Mouse (Mus musculus) liver, embryonic 12.5 days (tissue): ENCODE data around the gene Igf2bp1. TPM values are rescaled to one million over a fixed set of nuclear protein-coding genes. Genes with fewer than 3 reads are reported as not detected.

Experiments used
- ATAC-seq: fragments of 200-750 bp; cut with Nextera tagmentation; 2 replicates; pipeline ENCODE4 v1.8.0; 2017; ENCODE audit warnings: moderate number of reproducible peaks, mild to moderate bottlenecking, moderate library complexity
- H3K27ac ChIP-seq: fragments of 300-500 bp; sonication (generic); 2 replicates; pipeline ENCODE4 v1.5.1; 2016; ENCODE audit warnings: mild to moderate bottlenecking
- H3K27me3 ChIP-seq: fragments of 300-500 bp; sonication (generic); replicated peaks from 2 replicates; pipeline ENCODE4 v1.6.1; 2016; ENCODE audit warnings: mild to moderate bottlenecking, moderate library complexity
- H3K36me3 ChIP-seq: fragments of 300-500 bp; sonication (generic); 2 replicates; pipeline ENCODE4 v1.6.1; 2016; ENCODE audit warnings: mild to moderate bottlenecking, moderate library complexity
- H3K4me1 ChIP-seq: fragments of 300-500 bp; sonication (generic); 2 replicates; pipeline ENCODE4 v1.6.1; 2016
- H3K4me2 ChIP-seq: fragments of 300-500 bp; sonication (generic); 2 replicates; pipeline ENCODE4 v1.6.1; 2016; ENCODE audit warnings: mild to moderate bottlenecking, moderate library complexity
- H3K4me3 ChIP-seq: fragments of 300-500 bp; sonication (generic); 2 replicates; pipeline ENCODE4 v1.5.1; 2016; ENCODE audit warnings: mild to moderate bottlenecking, moderate library complexity
- H3K9ac ChIP-seq: fragments of 300-500 bp; sonication (generic); 2 replicates; pipeline ENCODE4 v1.6.1; 2016; ENCODE audit warnings: mild to moderate bottlenecking, moderate library complexity
- H3K9me3 ChIP-seq: fragments of 300-500 bp; sonication (generic); replicated peaks from 2 replicates; pipeline ENCODE4 v1.6.1; 2016; ENCODE audit warnings: mild to moderate bottlenecking, moderate library complexity
- WGBS: fragments of 180-500 bp; shearing (Covaris S2); methylation state at CpG from one replicate; pipeline ENCODE4 v1.1.7; 2016; ENCODE audit not compliant: insufficient replicate concordance; 5-methylcytosine and 5-hydroxymethylcytosine counted together
- microRNA-seq: library from miRNA; unstranded; fragments of <30 nt; microRNA quantifications from one replicate; pipeline ENCODE4, GENCODE M21; 2017
- polyA plus RNA-seq: library from polyadenylated mRNA; unstranded; fragments of >200 nt; fragmentation: Nextera tagmentation; extraction: Ambion mirVana; gene quantifications from 2 replicates; pipeline ENCODE4 v1.2.1, GENCODE M21; 2016

Igf2bp1 gene
- polyA plus RNA-seq, 1 experiment from 2014 or later = 38.3 TPM

- H3K9ac ChIP-seq = no peak overlapping the region
- no peak overlapping the region for H3K27ac ChIP-seq
- peak overlapping the region; percentile 39 for H3K4me2 ChIP-seq
- no peak for ATAC-seq
- 6% methylated on average over 14 of the region's 14 CpGs for WGBS
- no peaks in the 10 kb centered on the region for H3K9me3 ChIP-seq
- no peaks in the 10 kb centered on the region for H3K36me3 ChIP-seq
- H3K27me3 ChIP-seq = peaks cover 85% of the 10 kb centered on the region
- H3K4me3 ChIP-seq = peak overlapping the region; percentile 25; the same call in 1 of the 2 replicates
- H3K4me1 ChIP-seq = peaks cover 26% of the 10 kb centered on the region
These were observed 91.7 kb downstream of the Igf2bp1 start for GRCm38 (mm10) chr11:95913959-95914566.

- ATAC-seq = peak; percentile 46; the same call in 1 of the 2 replicates
- H3K4me2 ChIP-seq = peak overlapping the region; percentile 27
- 12% methylated on average over 7 of the region's 7 CpGs for WGBS
These were observed 94.2 kb downstream of the Igf2bp1 start for GRCm38 (mm10) chr11:95911579-95911978.

GRCm38 (mm10) chr11:95907805-95908524 lies 97.8 kb downstream of the Igf2bp1 start:
- ATAC-seq = no peak
- Histone ChIP-seq H3K9ac (no peak overlapping the region), H3K36me3 (no peaks in the 10 kb centered on the region), H3K4me2 (no peak overlapping the region), H3K4me3 (no peak overlapping the region), H3K4me1 (peaks cover 12% of the 10 kb centered on the region), H3K27me3 (peaks cover 34% of the 10 kb centered on the region), H3K9me3 (no peaks in the 10 kb centered on the region), H3K27ac (no peak overlapping the region)
- WGBS = 36% methylated on average over 5 of the region's 5 CpGs

More at GRCm38 (mm10) chr11:95911579-95911978, 94.2 kb downstream of the Igf2bp1 start:
- peaks cover 26% of the 10 kb centered on the region for H3K4me1 ChIP-seq
- peaks cover 70% of the 10 kb centered on the region for H3K27me3 ChIP-seq
- H3K9me3 ChIP-seq = no peaks in the 10 kb centered on the region
- H3K36me3 ChIP-seq = no peaks in the 10 kb centered on the region
- no peak overlapping the region for H3K9ac ChIP-seq
- H3K4me3 ChIP-seq = no peak overlapping the region
- no peak overlapping the region for H3K27ac ChIP-seq

Small RNA genes lying within 50 kb of the gene (microRNA-seq; reads per million reads assigned to microRNA genes)
- gene Mir3063 = 3.2 reads per million

Other genes starting within 250 kb of the Igf2bp1 start
- gene Phospho1, start 181.4 kb downstream of the Igf2bp1 start, polyA plus RNA-seq = 2.7 and 3.4 TPM in 2 replicates
- 15.8 and 16.7 TPM in 2 replicates for gene Gngt2, start 168.7 kb downstream of the Igf2bp1 start, polyA plus RNA-seq
- gene Abi3, start 163.5 kb downstream of the Igf2bp1 start, polyA plus RNA-seq = 7.3 and 7.6 TPM in 2 replicates
- gene B4galnt2, start 91.0 kb downstream of the Igf2bp1 start, polyA plus RNA-seq = 0.39 and 0.51 TPM in 2 replicates
- gene Gip, start 18.6 kb upstream of the Igf2bp1 start, polyA plus RNA-seq = not detected in 2 replicates
- 100 and 108 TPM in 2 replicates for gene Snf8, start 28.9 kb upstream of the Igf2bp1 start, polyA plus RNA-seq
- gene Ube2z, start 59.4 kb upstream of the Igf2bp1 start, polyA plus RNA-seq = 26.4 and 27.2 TPM in 2 replicates
- gene Atp5g1, start 69.7 kb upstream of the Igf2bp1 start, polyA plus RNA-seq = 657 and 705 TPM in 2 replicates
- not detected in 2 replicates for gene Calcoco2, start 106.0 kb upstream of the Igf2bp1 start, polyA plus RNA-seq
- not detected in 2 replicates for gene Ttll6, start 127.8 kb upstream of the Igf2bp1 start, polyA plus RNA-seq
- not detected in 2 replicates for gene Hoxb13, start 188.4 kb upstream of the Igf2bp1 start, polyA plus RNA-seq